Mouse (Mus musculus) kidney, adult 8-10 months (tissue): ENCODE results near the gene Smyd5.

ENCODE experiments used
- DNase-seq, 2 experiments: peaks; one replicate each; pipeline ENCODE4 v3.0.0; 2022

The Smyd5 gene

GRCm38 (mm10) chr6:85431842-85432431 is at the start of gene Smyd5:
Smyd5 (plus strand) TSS chr6:85431989.
- DNase-seq: peak; percentile 80 to 91

GRCm38 (mm10) chr6:85382791-85383190 is 49.0 kb upstream of the Smyd5 start:
- no peak for DNase-seq

GRCm38 (mm10) chr6:85388608-85389007 is 43.2 kb upstream of the Smyd5 start:
- DNase-seq: no peak

- DNase-seq: peak; percentile 75 to 88
Measured at GRCm38 (mm10) chr6:85391803-85392202, 40.0 kb upstream of the Smyd5 start.

GRCm38 (mm10) chr6:85395360-85395759 is 36.4 kb upstream of the Smyd5 start:
- no peak for DNase-seq

- peak; percentile 50 to 84 for DNase-seq
Measured at GRCm38 (mm10) chr6:85397165-85397564, 34.6 kb upstream of the Smyd5 start.

- peak; percentile 57 to 59 for DNase-seq
Measured at GRCm38 (mm10) chr6:85399715-85400114, 32.1 kb upstream of the Smyd5 start.

GRCm38 (mm10) chr6:85402613-85403012 is 29.2 kb upstream of the Smyd5 start:
- DNase-seq: no peak

- DNase-seq: no peak
Measured at GRCm38 (mm10) chr6:85403039-85403438, 28.8 kb upstream of the Smyd5 start.

GRCm38 (mm10) chr6:85409003-85409402 is 22.8 kb upstream of the Smyd5 start:
- no peak for DNase-seq

GRCm38 (mm10) chr6:85410771-85411273 is 21.0 kb upstream of the Smyd5 start:
- peak; percentile 29 to 47 for DNase-seq

GRCm38 (mm10) chr6:85415829-85416228 is 16.0 kb upstream of the Smyd5 start:
- DNase-seq: no peak

- DNase-seq: no peak
Measured at GRCm38 (mm10) chr6:85419150-85419549, 12.6 kb upstream of the Smyd5 start.

- no peak for DNase-seq
Measured at GRCm38 (mm10) chr6:85423836-85424379, 7.9 kb upstream of the Smyd5 start, which contains the start of gene Noto. Noto (plus strand) TSS chr6:85423886.

GRCm38 (mm10) chr6:85431274-85431841 is 431 bp upstream of the Smyd5 start:
- no peak for DNase-seq

GRCm38 (mm10) chr6:85433865-85434264 is 2.1 kb downstream of the Smyd5 start:
- no peak for DNase-seq

GRCm38 (mm10) chr6:85436204-85436603 is 4.4 kb downstream of the Smyd5 start:
- DNase-seq: no peak

GRCm38 (mm10) chr6:85436631-85437030 is 4.8 kb downstream of the Smyd5 start:
- DNase-seq: no peak

- no peak for DNase-seq
Measured at GRCm38 (mm10) chr6:85441142-85441541, 9.4 kb downstream of the Smyd5 start.

- no peak for DNase-seq
Measured at GRCm38 (mm10) chr6:85443488-85444233, 11.9 kb downstream of the Smyd5 start.

- no peak for DNase-seq
Measured at GRCm38 (mm10) chr6:85444266-85444965, 12.6 kb downstream of the Smyd5 start.

GRCm38 (mm10) chr6:85445286-85445685 is 13.5 kb downstream of the Smyd5 start:
- DNase-seq: no peak

GRCm38 (mm10) chr6:85447351-85447750 is 15.6 kb downstream of the Smyd5 start:
- no peak for DNase-seq
